Mouse (Mus musculus): ENCODE measurements at regions not wholly inside any gene's neighbourhood (a gene's known extent, or its start where the extent isn't known, plus 50 kb on each side); places are given as distances from the start of the nearest gene placed in this dataset.
A peak's percentile ranks its signal among the peaks of the same experiment; 100 is the strongest.

GRCm38 (mm10) chr1:77943101-77943500 lies 253.8 kb downstream of the Pax3 start:
- H3K9me3 ChIP-seq (ENCODE audit: low read length) = no peaks in the 10 kb centered on the region
- no peak overlapping the region for H3K27ac ChIP-seq
- no peaks in the 10 kb centered on the region for H3K27me3 ChIP-seq (ENCODE audit: insufficient read depth, low read length)
- H3K9ac ChIP-seq (replicated peaks; ENCODE audit: low read length) = no peak overlapping the region
- ATAC-seq (no peak), DNase-seq (ENCODE audit: low spot score) (peak; percentile 87)
- H3K4me2 ChIP-seq (ENCODE audit: low read depth, low read length) = no peak overlapping the region
- peak; percentile 88 for TF ChIP-seq CTCF (IDR thresholded peaks at IDR 0.05; ENCODE audit: low read depth)
- no peaks in the 10 kb centered on the region for H3K36me3 ChIP-seq (ENCODE audit: insufficient read depth, low read length)
- no peak overlapping the region for H3K4me3 ChIP-seq (ENCODE audit: low read length)
- H3K4me1 ChIP-seq (ENCODE audit: insufficient read depth, low read length) = no peaks in the 10 kb centered on the region
- WGBS = 3% methylated on average over 5 of the region's 5 CpGs

GRCm38 (mm10) chr1:77933095-77933766 lies 263.7 kb downstream of the Pax3 start:
- no peaks in the 10 kb centered on the region for H3K36me3 ChIP-seq (ENCODE audit: insufficient read depth, low read length)
- H3K9ac ChIP-seq (replicated peaks; ENCODE audit: low read length) = no peak overlapping the region
- H3K4me2 ChIP-seq (ENCODE audit: low read depth, low read length) = no peak overlapping the region
- WGBS = 61% methylated on average over 6 of the region's 6 CpGs
- H3K27me3 ChIP-seq (ENCODE audit: insufficient read depth, low read length) = no peaks in the 10 kb centered on the region
- no peak overlapping the region for H3K27ac ChIP-seq
- H3K4me1 ChIP-seq (ENCODE audit: insufficient read depth, low read length) = no peaks in the 10 kb centered on the region
- H3K4me3 ChIP-seq (ENCODE audit: low read length) = no peak overlapping the region
- TF ChIP-seq CTCF (IDR thresholded peaks at IDR 0.05; ENCODE audit: low read depth) = no peak
- no peak for ATAC-seq
- no peaks in the 10 kb centered on the region for H3K9me3 ChIP-seq (ENCODE audit: low read length)
- no peak for DNase-seq (ENCODE audit: low spot score)

- no peak overlapping the region for H3K4me3 ChIP-seq (ENCODE audit: low read length)
- H3K36me3 ChIP-seq (ENCODE audit: insufficient read depth, low read length) = no peaks in the 10 kb centered on the region
- no peaks in the 10 kb centered on the region for H3K27me3 ChIP-seq (ENCODE audit: insufficient read depth, low read length)
- H3K9ac ChIP-seq (replicated peaks; ENCODE audit: low read length) = no peak overlapping the region
- no peaks in the 10 kb centered on the region for H3K9me3 ChIP-seq (ENCODE audit: low read length)
- 78% methylated on average over 5 of the region's 5 CpGs for WGBS
- ATAC-seq (no peak), DNase-seq (ENCODE audit: low spot score) (no peak)
- H3K4me1 ChIP-seq (ENCODE audit: insufficient read depth, low read length) = no peaks in the 10 kb centered on the region
- no peak overlapping the region for H3K27ac ChIP-seq
- TF ChIP-seq CTCF (IDR thresholded peaks at IDR 0.05; ENCODE audit: low read depth) = no peak
- H3K4me2 ChIP-seq (ENCODE audit: low read depth, low read length) = no peak overlapping the region
Observed at GRCm38 (mm10) chr1:77932226-77932625, 264.7 kb downstream of the Pax3 start.

- no peaks in the 10 kb centered on the region for H3K36me3 ChIP-seq (ENCODE audit: insufficient read depth, low read length)
- whole genome bisulfite sequencing = 94% methylated on average over 6 of the region's 6 CpGs
- ATAC-seq (no peak), DNase-seq (ENCODE audit: low spot score) (peak; percentile 21)
- no peaks in the 10 kb centered on the region for H3K27me3 ChIP-seq (ENCODE audit: insufficient read depth, low read length)
- TF ChIP-seq CTCF (IDR thresholded peaks at IDR 0.05; ENCODE audit: low read depth) = peak; percentile 42
- H3K4me1 ChIP-seq (ENCODE audit: insufficient read depth, low read length) = no peaks in the 10 kb centered on the region
- no peak overlapping the region for H3K4me2 ChIP-seq (ENCODE audit: low read depth, low read length)
- H3K27ac ChIP-seq = no peak overlapping the region
- H3K9ac ChIP-seq (replicated peaks; ENCODE audit: low read length) = no peak overlapping the region
- H3K4me3 ChIP-seq (ENCODE audit: low read length) = no peak overlapping the region
- no peaks in the 10 kb centered on the region for H3K9me3 ChIP-seq (ENCODE audit: low read length)
Observed at GRCm38 (mm10) chr1:77930661-77931060, 266.3 kb downstream of the Pax3 start.

- no peak overlapping the region for H3K27ac ChIP-seq
- no peak overlapping the region for H3K4me3 ChIP-seq (ENCODE audit: low read length)
- H3K36me3 ChIP-seq (ENCODE audit: insufficient read depth, low read length) = no peaks in the 10 kb centered on the region
- WGBS = 37% methylated on average over 8 of the region's 8 CpGs
- ATAC-seq (no peak), DNase-seq (ENCODE audit: low spot score) (no peak)
- TF ChIP-seq CTCF (IDR thresholded peaks at IDR 0.05; ENCODE audit: low read depth) = no peak
- H3K27me3 ChIP-seq (ENCODE audit: insufficient read depth, low read length) = no peaks in the 10 kb centered on the region
- H3K9me3 ChIP-seq (ENCODE audit: low read length) = no peaks in the 10 kb centered on the region
- H3K9ac ChIP-seq (replicated peaks; ENCODE audit: low read length) = no peak overlapping the region
- no peaks in the 10 kb centered on the region for H3K4me1 ChIP-seq (ENCODE audit: insufficient read depth, low read length)
- H3K4me2 ChIP-seq (ENCODE audit: low read depth, low read length) = no peak overlapping the region
Observed at GRCm38 (mm10) chr1:77929552-77929951, 267.4 kb downstream of the Pax3 start.

GRCm38 (mm10) chr1:77926146-77926545 lies 270.8 kb downstream of the Pax3 start:
- no peaks in the 10 kb centered on the region for H3K36me3 ChIP-seq (ENCODE audit: insufficient read depth, low read length)
- no peaks in the 10 kb centered on the region for H3K27me3 ChIP-seq (ENCODE audit: insufficient read depth, low read length)
- 88% methylated on average over 3 of the region's 3 CpGs for WGBS
- H3K4me1 ChIP-seq (ENCODE audit: insufficient read depth, low read length) = no peaks in the 10 kb centered on the region
- H3K4me3 ChIP-seq (ENCODE audit: low read length) = no peak overlapping the region
- H3K9me3 ChIP-seq (ENCODE audit: low read length) = no peaks in the 10 kb centered on the region
- H3K9ac ChIP-seq (replicated peaks; ENCODE audit: low read length) = no peak overlapping the region
- no peak overlapping the region for H3K4me2 ChIP-seq (ENCODE audit: low read depth, low read length)
- no peak for DNase-seq (ENCODE audit: low spot score)
- no peak for TF ChIP-seq CTCF (IDR thresholded peaks at IDR 0.05; ENCODE audit: low read depth)
- no peak for ATAC-seq
- H3K27ac ChIP-seq = no peak overlapping the region

GRCm38 (mm10) chr1:77896226-77896625 lies 300.7 kb downstream of the Pax3 start:
- Histone ChIP-seq H3K4me1 (ENCODE audit: insufficient read depth, low read length) (no peaks in the 10 kb centered on the region), H3K27ac (no peak overlapping the region), H3K9ac (replicated peaks; ENCODE audit: low read length) (no peak overlapping the region), H3K4me2 (ENCODE audit: low read depth, low read length) (no peak overlapping the region), H3K9me3 (ENCODE audit: low read length) (no peaks in the 10 kb centered on the region), H3K27me3 (ENCODE audit: insufficient read depth, low read length) (no peaks in the 10 kb centered on the region), H3K36me3 (ENCODE audit: insufficient read depth, low read length) (no peaks in the 10 kb centered on the region), H3K4me3 (ENCODE audit: low read length) (no peak overlapping the region)
- 33% methylated on average over 5 of the region's 5 CpGs for WGBS
- DNase-seq (ENCODE audit: low spot score) (peak; percentile 86), ATAC-seq (0 out of 2 replicates have a peak, but pooled peaks have one; percentile 53)
- TF ChIP-seq CTCF (IDR thresholded peaks at IDR 0.05; ENCODE audit: low read depth) = peak; percentile 86

All from hindbrain, postnatal 0 days (tissue).